In genomic region chr5:66722586-66722985, GRCm38 (mm10) we compare ENCODE assay signal across 14 mouse cellular contexts. TPM values are rescaled to one million over a fixed set of nuclear protein-coding genes. Genes with fewer than 3 reads are reported as not detected.
DNase-seq lines count a peak whose midpoint lies in the region; ATAC-seq and TF ChIP-seq lines count a peak whose summit lies in the region.
"Had no signal": no experiment of that assay in that cellular context is flagged by ENCODE, and none has a peak within 500 bp of the region (broad histone marks: within the 10 kb centered on the region; RNA-seq: fewer than 3 reads in every experiment).

No protein-coding gene starts in this region.

- H3K9ac ChIP-seq in forebrain, embryonic 13.5 days: no peak overlapping the region
- no peak overlapping the region for H3K9ac ChIP-seq in hindbrain, embryonic 14.5 days
- H3K9ac ChIP-seq in hindbrain, embryonic 12.5 days: no peak overlapping the region
- H3K9ac ChIP-seq in lung, embryonic 15.5 days: no peak overlapping the region
- H3K9ac ChIP-seq in lung, embryonic 16.5 days (ENCODE audit: low read length): no peak overlapping the region
- H3K9ac ChIP-seq: forebrain, embryonic 15.5 days; liver, embryonic 15.5 days had no signal

- H3K27me3 ChIP-seq in forebrain, embryonic 10.5 days (ENCODE audit: poor library complexity, severe bottlenecking): 0 out of 2 replicates have a peak, but pooled peaks cover 2% of the 10 kb centered on the region
- H3K27me3 ChIP-seq in forebrain, embryonic 13.5 days: no peaks in the 10 kb centered on the region
- no peaks in the 10 kb centered on the region for H3K27me3 ChIP-seq in hindbrain, embryonic 14.5 days (ENCODE audit: control insufficient read depth, insufficient read depth, low read length)
- no peaks in the 10 kb centered on the region for H3K27me3 ChIP-seq in hindbrain, embryonic 12.5 days
- no peaks in the 10 kb centered on the region for H3K27me3 ChIP-seq in lung, embryonic 15.5 days
- H3K27me3 ChIP-seq in lung, embryonic 16.5 days (ENCODE audit: control insufficient read depth, insufficient read depth, low read depth, low read length): no peaks in the 10 kb centered on the region
- H3K27me3 ChIP-seq: CH12.LX; forebrain, embryonic 15.5 days had no signal

- WGBS in forebrain, embryonic 10.5 days: 75% methylated on average over 9 of the region's 9 CpGs
- 76% methylated on average over 9 of the region's 9 CpGs for WGBS in forebrain, embryonic 13.5 days
- WGBS in hindbrain, embryonic 14.5 days: 78% methylated on average over 9 of the region's 9 CpGs
- WGBS in hindbrain, embryonic 12.5 days: 72% methylated on average over 9 of the region's 9 CpGs
- 42% methylated on average over 9 of the region's 9 CpGs for WGBS in lung, embryonic 15.5 days
- WGBS in lung, adult 2 months: 62% methylated on average over 9 of the region's 9 CpGs
- 51% methylated on average over 9 of the region's 9 CpGs for WGBS in lung, embryonic 16.5 days

- no peaks in the 10 kb centered on the region for H3K9me3 ChIP-seq in forebrain, embryonic 10.5 days
- H3K9me3 ChIP-seq in forebrain, embryonic 13.5 days (replicated peaks): no peaks in the 10 kb centered on the region
- H3K9me3 ChIP-seq in hindbrain, embryonic 14.5 days (ENCODE audit: control insufficient read depth, low read length): no peaks in the 10 kb centered on the region
- H3K9me3 ChIP-seq in hindbrain, embryonic 12.5 days (replicated peaks): no peaks in the 10 kb centered on the region
- H3K9me3 ChIP-seq in lung, embryonic 15.5 days: no peaks in the 10 kb centered on the region
- no peaks in the 10 kb centered on the region for H3K9me3 ChIP-seq in lung, embryonic 16.5 days (ENCODE audit: control insufficient read depth, low read length)
- H3K9me3 ChIP-seq: forebrain, embryonic 15.5 days; liver, embryonic 15.5 days had no signal

- no peak for TF ChIP-seq CTCF in lung, adult 2 months (IDR thresholded peaks at IDR 0.05; ENCODE audit: insufficient read depth, low read length)

- DNase-seq in forebrain, embryonic 10.5 days (ENCODE audit: extremely low spot score, low spot score): no peak
- no peak for DNase-seq in hindbrain, embryonic 14.5 days (ENCODE audit: low spot score)
- DNase-seq in lung, adult 2 months: no peak
- DNase-seq in left cerebral cortex, postnatal 14 days (ENCODE audit: low spot score in 2 of 2): no peak
- DNase-seq: cerebellum, adult 11 months; cerebellum, postnatal 36 days; kidney, postnatal 36 days had no signal

- peaks cover 43% of the 10 kb centered on the region for H3K4me1 ChIP-seq in forebrain, embryonic 10.5 days
- 0 out of 2 replicates have a peak, but pooled peaks cover 5% of the 10 kb centered on the region for H3K4me1 ChIP-seq in forebrain, embryonic 13.5 days
- 0 out of 2 replicates have a peak, but pooled peaks cover 3% of the 10 kb centered on the region for H3K4me1 ChIP-seq in hindbrain, embryonic 14.5 days (replicated peaks; ENCODE audit: control insufficient read depth, insufficient read depth, low read length)
- H3K4me1 ChIP-seq in hindbrain, embryonic 12.5 days: peaks cover 13% of the 10 kb centered on the region
- H3K4me1 ChIP-seq in lung, embryonic 15.5 days: peaks cover 23% of the 10 kb centered on the region
- peaks cover 7% of the 10 kb centered on the region for H3K4me1 ChIP-seq in lung, adult 2 months (ENCODE audit: control insufficient read depth, insufficient read depth, low read length)
- H3K4me1 ChIP-seq in lung, embryonic 16.5 days (replicated peaks; ENCODE audit: control insufficient read depth, insufficient read depth, low read length): peaks cover 24% of the 10 kb centered on the region
- H3K4me1 ChIP-seq: forebrain, embryonic 15.5 days; liver, embryonic 15.5 days had no signal

- no peak for TF ChIP-seq POLR2A in lung, adult 2 months (IDR thresholded peaks at IDR 0.05; ENCODE audit: borderline replicate concordance, extremely low read depth, low read depth, low read length)

- H3K36me3 ChIP-seq in forebrain, embryonic 10.5 days (replicated peaks): no peaks in the 10 kb centered on the region
- H3K36me3 ChIP-seq in forebrain, embryonic 13.5 days (ENCODE audit: poor library complexity, severe bottlenecking): no peaks in the 10 kb centered on the region
- H3K36me3 ChIP-seq in hindbrain, embryonic 14.5 days (replicated peaks; ENCODE audit: control insufficient read depth, insufficient read depth): no peaks in the 10 kb centered on the region
- H3K36me3 ChIP-seq in hindbrain, embryonic 12.5 days: no peaks in the 10 kb centered on the region
- H3K36me3 ChIP-seq in lung, embryonic 15.5 days: no peaks in the 10 kb centered on the region
- no peaks in the 10 kb centered on the region for H3K36me3 ChIP-seq in lung, embryonic 16.5 days (ENCODE audit: control insufficient read depth, insufficient read depth, low read length)
- H3K36me3 ChIP-seq: forebrain, embryonic 15.5 days; liver, embryonic 15.5 days had no signal

- H3K4me3 ChIP-seq in forebrain, embryonic 10.5 days: no peak overlapping the region
- no peak overlapping the region for H3K4me3 ChIP-seq in forebrain, embryonic 13.5 days
- no peak overlapping the region for H3K4me3 ChIP-seq in hindbrain, embryonic 14.5 days (replicated peaks; ENCODE audit: low read length)
- no peak overlapping the region for H3K4me3 ChIP-seq in hindbrain, embryonic 12.5 days
- H3K4me3 ChIP-seq in lung, embryonic 15.5 days: no peak overlapping the region
- no peak overlapping the region for H3K4me3 ChIP-seq in lung, adult 2 months (replicated peaks; ENCODE audit: extremely low read depth, low read depth, low read length)
- no peak overlapping the region for H3K4me3 ChIP-seq in lung, embryonic 16.5 days (ENCODE audit: low read length)
- H3K4me3 ChIP-seq: forebrain, embryonic 15.5 days; liver, embryonic 15.5 days had no signal

- intact Hi-C loops in left cerebral cortex, postnatal 14 days (cut with DNase I): loop anchor here (1.0 kb wide), 1 partner anchor 76 kb away; no protein-coding TSS in a partner anchor

- no peak overlapping the region for H3K4me2 ChIP-seq in forebrain, embryonic 13.5 days
- H3K4me2 ChIP-seq in hindbrain, embryonic 14.5 days (replicated peaks): no peak overlapping the region
- no peak overlapping the region for H3K4me2 ChIP-seq in hindbrain, embryonic 12.5 days (replicated peaks)
- peak overlapping the region; percentile 3; the same call in 1 of the 2 replicates for H3K4me2 ChIP-seq in lung, embryonic 15.5 days
- peak overlapping the region; percentile 21; the same call in 1 of the 2 replicates for H3K4me2 ChIP-seq in lung, embryonic 16.5 days (ENCODE audit: low read depth, low read length)
- H3K4me2 ChIP-seq: forebrain, embryonic 15.5 days; liver, embryonic 15.5 days had no signal

- ATAC-seq in forebrain, embryonic 13.5 days: no peak
- ATAC-seq in hindbrain, embryonic 14.5 days (ENCODE audit: low FRiP score): no peak
- no peak for ATAC-seq in hindbrain, embryonic 12.5 days (ENCODE audit: low FRiP score)
- ATAC-seq in lung, embryonic 15.5 days (ENCODE audit: borderline replicate concordance, extremely low read depth, low FRiP score, low TSS enrichment): peak; percentile 59; the same call in 1 of the 2 replicates
- peak; percentile 79 for ATAC-seq in lung, embryonic 16.5 days (ENCODE audit: low read depth)
- ATAC-seq: forebrain, embryonic 15.5 days had no signal

- peak overlapping the region; percentile 44; the same call in 1 of the 2 replicates for H3K27ac ChIP-seq in forebrain, embryonic 10.5 days
- H3K27ac ChIP-seq in forebrain, embryonic 13.5 days: no peak overlapping the region
- H3K27ac ChIP-seq in hindbrain, embryonic 14.5 days: peak overlapping the region; percentile 23; the same call in 1 of the 2 replicates
- H3K27ac ChIP-seq in hindbrain, embryonic 12.5 days: no peak overlapping the region
- peak overlapping the region; percentile 58 for H3K27ac ChIP-seq in lung, embryonic 15.5 days
- H3K27ac ChIP-seq in lung, embryonic 16.5 days (ENCODE audit: low read length): peak overlapping the region; percentile 78
- H3K27ac ChIP-seq: forebrain, embryonic 15.5 days; liver, embryonic 15.5 days had no signal

RNA-seq across cellular contexts. Expression of gene Limch1, which starts 23.0 kb away (rescaled TPM):
- 26.6 and 28.3 TPM in 2 replicates for polyA plus RNA-seq in forebrain, embryonic 10.5 days (2016; fragmentation: Nextera tagmentation; extraction: Ambion mirVana)
- 48.4 and 48.7 TPM in 2 replicates for polyA plus RNA-seq in forebrain, embryonic 13.5 days (2015; fragmentation: Nextera tagmentation; extraction: Ambion mirVana)
- polyA plus RNA-seq in hindbrain, embryonic 14.5 days (2014; fragmentation: Nextera tagmentation; extraction: Ambion mirVana): 58.6 and 60.1 TPM in 2 replicates
- 64.0 and 64.9 TPM in 2 replicates for polyA plus RNA-seq in hindbrain, embryonic 12.5 days (2016; fragmentation: Nextera tagmentation; extraction: Ambion mirVana)
- polyA plus RNA-seq in lung, embryonic 15.5 days (2015; fragmentation: Nextera tagmentation; extraction: Ambion mirVana): 74.0 and 77.2 TPM in 2 replicates
- 156 and 242 TPM in 2 replicates for polyA plus RNA-seq in lung, adult 2 months (2012; rRNA removed)
- 97.4 and 109 TPM in 2 replicates for polyA plus RNA-seq in lung, embryonic 16.5 days (2015; fragmentation: Nextera tagmentation; extraction: Ambion mirVana)
- 100 to 1,000 TPM; 101 TPM for total RNA-seq in left cerebral cortex, postnatal 14 days (2021)

RNA-seq across cellular contexts. Expression of gene Uchl1, which starts 46.7 kb away (rescaled TPM):
- polyA plus RNA-seq in forebrain, embryonic 10.5 days (2016; fragmentation: Nextera tagmentation; extraction: Ambion mirVana): 202 and 227 TPM in 2 replicates
- 833 and 867 TPM in 2 replicates for polyA plus RNA-seq in forebrain, embryonic 13.5 days (2015; fragmentation: Nextera tagmentation; extraction: Ambion mirVana)
- polyA plus RNA-seq in hindbrain, embryonic 14.5 days (2014; fragmentation: Nextera tagmentation; extraction: Ambion mirVana): 1,396 and 1,527 TPM in 2 replicates
- polyA plus RNA-seq in hindbrain, embryonic 12.5 days (2016; fragmentation: Nextera tagmentation; extraction: Ambion mirVana): 592 and 600 TPM in 2 replicates
- 71.5 and 81.2 TPM in 2 replicates for polyA plus RNA-seq in lung, embryonic 15.5 days (2015; fragmentation: Nextera tagmentation; extraction: Ambion mirVana)
- 8.0 and 9.3 TPM in 2 replicates for polyA plus RNA-seq in lung, adult 2 months (2012; rRNA removed)
- 59.2 and 62.0 TPM in 2 replicates for polyA plus RNA-seq in lung, embryonic 16.5 days (2015; fragmentation: Nextera tagmentation; extraction: Ambion mirVana)
- 1,000 to 10,000 TPM; 1,030 to 1,070 TPM for total RNA-seq in left cerebral cortex, postnatal 14 days (2021)
- total RNA-seq: CH12.LX had no signal

Comparison
In these comparisons a context has a peak if more than half of its experiments do, and no peak if none do; other contexts are left out.
1. H3K27ac ChIP-seq: peak in forebrain, embryonic 10.5 days (single experiment), hindbrain, embryonic 14.5 days (single experiment), lung, embryonic 15.5 days (single experiment) and lung, embryonic 16.5 days (single experiment); none in forebrain, embryonic 13.5 days (single experiment) and hindbrain, embryonic 12.5 days (single experiment).
2. ATAC-seq: peak in lung, embryonic 15.5 days (single experiment) and lung, embryonic 16.5 days (single experiment); none in forebrain, embryonic 13.5 days (single experiment), hindbrain, embryonic 14.5 days (single experiment) and hindbrain, embryonic 12.5 days (single experiment).
3. H3K4me2 ChIP-seq: peak in lung, embryonic 15.5 days (single experiment) and lung, embryonic 16.5 days (single experiment); none in forebrain, embryonic 13.5 days (single experiment), hindbrain, embryonic 14.5 days (single experiment) and hindbrain, embryonic 12.5 days (single experiment).